Mouse (Mus musculus): ENCODE data around the gene Pdpr. TPM values are rescaled to one million over a fixed set of nuclear protein-coding genes. Genes with fewer than 3 reads are reported as not detected.
"Not testable (repeated sequence)": the region's sequence is repeated elsewhere in the genome, so short reads cannot be mapped to it uniquely, and the experiment has no call there.

The Pdpr gene
- polyA plus RNA-seq, 1 experiment from 2014 or later: 10.4 TPM

DNA sequence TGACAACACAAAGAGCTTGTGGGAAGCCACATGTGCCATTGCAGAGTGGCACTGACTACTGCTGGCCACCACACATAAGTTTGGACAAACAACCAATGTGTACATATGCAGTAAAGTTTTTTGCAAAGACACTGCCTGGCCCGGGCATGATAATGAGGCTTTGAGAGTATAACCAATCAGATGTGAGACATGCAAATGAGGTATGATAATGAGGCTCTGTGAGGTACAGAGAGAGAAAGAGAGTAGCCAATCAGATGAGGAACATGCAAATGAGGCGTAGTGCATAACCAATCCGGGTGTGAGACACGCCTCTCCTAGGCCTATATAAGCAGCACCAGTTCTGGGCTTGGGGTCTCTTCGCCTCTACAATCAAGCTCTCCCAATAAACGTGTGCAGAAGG, 2.1 kb upstream of the Pdpr start, which contains the start of gene Clec18a:
Gene Clec18a, minus strand, starts transcription at position 101 of the 400 bp plus-strand sequence.
- 90% methylated on average over 6 of the region's 6 CpGs for WGBS
- not testable (repeated sequence) for H3K4me2 ChIP-seq (replicated peaks); H3K36me3 ChIP-seq; H3K9ac ChIP-seq (replicated peaks); ATAC-seq; H3K9me3 ChIP-seq; H3K4me3 ChIP-seq (replicated peaks); H3K27ac ChIP-seq; H3K27me3 ChIP-seq
- peaks cover 14% of the 10 kb centered on the region for H3K4me1 ChIP-seq (replicated peaks)

DNA sequence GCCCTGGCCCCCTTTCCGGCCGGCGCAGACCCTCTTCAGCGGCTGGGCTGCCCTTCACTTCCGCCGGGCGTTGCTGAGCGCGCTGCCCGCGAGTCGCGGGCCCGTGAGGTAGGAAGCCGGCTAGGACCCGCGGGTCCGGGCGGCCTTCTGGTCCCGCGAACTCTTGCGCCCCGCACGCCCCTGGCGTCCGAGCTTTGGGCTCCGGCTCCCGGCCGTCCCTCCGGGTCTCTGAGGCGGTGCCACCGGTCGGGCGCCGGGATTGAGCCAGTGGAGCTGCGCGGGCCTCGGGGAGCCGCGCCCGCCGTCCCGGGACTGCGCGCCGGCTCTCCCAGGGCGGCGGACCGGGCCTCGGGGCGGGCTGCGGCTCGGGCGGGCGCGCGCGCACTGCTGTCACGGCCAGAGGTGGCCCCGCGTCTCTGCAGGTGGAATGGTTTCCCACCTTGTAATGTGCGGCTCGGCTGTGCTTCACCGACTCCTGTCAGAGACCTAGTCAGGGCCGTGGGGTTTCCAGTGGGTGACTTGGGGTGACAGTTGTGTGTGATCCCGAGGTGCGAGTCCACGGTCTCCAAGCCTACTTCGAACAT, 381 bp downstream of the Pdpr start:
- under 1% methylated on average over 59 of the region's 69 CpGs for WGBS
- H3K9me3 ChIP-seq, H3K27me3 ChIP-seq, H3K36me3 ChIP-seq: not testable (repeated sequence)
- ATAC-seq: peak; percentile 96
- Histone ChIP-seq H3K4me3 (replicated peaks) (peak overlapping the region; percentile 66), H3K4me2 (replicated peaks) (peak overlapping the region; percentile 83), H3K27ac (peak overlapping the region; percentile 53; the same call in 1 of the 2 replicates), H3K9ac (replicated peaks) (peak overlapping the region; percentile 77), H3K4me1 (replicated peaks) (peaks cover 14% of the 10 kb centered on the region)

DNA sequence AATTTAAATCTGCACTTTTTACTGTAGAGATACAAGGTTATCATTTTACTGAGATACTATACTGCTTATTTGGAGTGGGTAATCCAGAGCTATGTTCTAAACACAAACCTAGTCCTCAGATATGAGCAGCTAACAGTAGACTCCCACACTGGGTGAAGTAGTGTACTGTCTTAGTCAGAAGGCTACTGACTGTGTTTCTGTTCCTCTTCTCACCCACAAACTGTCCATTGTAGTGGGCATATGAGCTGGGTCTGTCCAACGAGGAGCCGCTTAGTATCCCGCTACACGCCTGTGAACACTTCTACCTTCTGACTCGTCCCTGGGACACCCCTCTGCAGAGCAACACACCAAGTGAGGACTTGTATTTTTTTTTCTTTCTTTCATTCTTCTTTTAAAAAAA, 20.5 kb downstream of the Pdpr start:
- Histone ChIP-seq H3K4me3 (replicated peaks) (no peak overlapping the region), H3K27me3 (no peaks in the 10 kb centered on the region), H3K4me2 (replicated peaks) (no peak overlapping the region), H3K9me3 (no peaks in the 10 kb centered on the region), H3K9ac (replicated peaks) (no peak overlapping the region), H3K4me1 (replicated peaks) (no peaks in the 10 kb centered on the region), H3K27ac (no peak overlapping the region), H3K36me3 (peaks cover 75% of the 10 kb centered on the region)
- ATAC-seq: no peak
- 94% methylated on average over 5 of the region's 5 CpGs for WGBS

DNA sequence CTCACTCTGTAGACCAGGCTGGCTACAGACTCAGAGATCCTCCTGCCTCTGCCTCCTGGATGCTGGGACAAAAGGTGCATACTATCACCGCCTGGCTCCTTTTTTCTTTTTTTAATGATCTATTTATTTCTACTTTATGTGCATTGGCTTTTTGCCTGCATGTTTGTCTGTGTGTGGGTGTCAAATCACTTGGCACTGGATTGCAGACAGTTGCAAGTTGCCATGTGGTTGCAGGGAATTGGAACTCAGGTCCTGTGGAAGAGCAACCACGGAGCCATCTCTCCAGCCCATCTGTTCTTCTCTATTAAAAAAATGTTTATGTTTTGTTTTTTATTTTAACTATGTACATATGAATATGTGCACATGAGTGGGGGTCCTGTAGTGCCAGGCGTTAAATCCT, 25.1 kb downstream of the Pdpr start:
- no peak for ATAC-seq
- no peaks in the 10 kb centered on the region for H3K9me3 ChIP-seq
- H3K4me1 ChIP-seq (replicated peaks): no peaks in the 10 kb centered on the region
- H3K4me2 ChIP-seq (replicated peaks): no peak overlapping the region
- H3K4me3 ChIP-seq (replicated peaks): no peak overlapping the region
- no peak overlapping the region for H3K9ac ChIP-seq (replicated peaks)
- no peaks in the 10 kb centered on the region for H3K27me3 ChIP-seq
- H3K27ac ChIP-seq: no peak overlapping the region
- 96% methylated on average over 3 of the region's 3 CpGs for WGBS
- peaks cover 98% of the 10 kb centered on the region for H3K36me3 ChIP-seq

DNA sequence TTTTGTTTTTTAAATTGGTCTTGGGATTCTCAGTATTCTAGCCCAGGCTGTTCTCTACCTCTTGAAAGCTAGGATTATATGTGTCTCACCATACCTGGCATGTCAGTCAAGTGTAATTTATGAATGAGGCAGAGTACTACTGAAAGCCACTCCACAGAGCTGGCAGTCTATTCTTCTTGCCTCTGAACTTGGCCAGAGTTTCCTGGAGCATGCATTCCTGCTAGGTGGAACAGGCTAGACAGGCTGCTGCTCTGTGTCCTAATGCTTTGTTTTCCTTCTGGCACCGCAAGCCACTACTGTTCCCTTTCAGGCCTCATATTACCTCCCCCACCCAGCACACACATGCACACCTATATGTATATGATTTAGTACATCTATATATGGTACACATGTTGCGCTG, 36.3 kb downstream of the Pdpr start:
- ATAC-seq: no peak
- Histone ChIP-seq H3K27ac (no peak overlapping the region), H3K27me3 (no peaks in the 10 kb centered on the region), H3K9ac (replicated peaks) (no peak overlapping the region), H3K9me3 (no peaks in the 10 kb centered on the region), H3K36me3 (peaks cover 83% of the 10 kb centered on the region), H3K4me2 (replicated peaks) (no peak overlapping the region), H3K4me3 (replicated peaks) (no peak overlapping the region), H3K4me1 (replicated peaks) (no peaks in the 10 kb centered on the region)
- 94% methylated on average over 2 of the region's 2 CpGs for WGBS

DNA sequence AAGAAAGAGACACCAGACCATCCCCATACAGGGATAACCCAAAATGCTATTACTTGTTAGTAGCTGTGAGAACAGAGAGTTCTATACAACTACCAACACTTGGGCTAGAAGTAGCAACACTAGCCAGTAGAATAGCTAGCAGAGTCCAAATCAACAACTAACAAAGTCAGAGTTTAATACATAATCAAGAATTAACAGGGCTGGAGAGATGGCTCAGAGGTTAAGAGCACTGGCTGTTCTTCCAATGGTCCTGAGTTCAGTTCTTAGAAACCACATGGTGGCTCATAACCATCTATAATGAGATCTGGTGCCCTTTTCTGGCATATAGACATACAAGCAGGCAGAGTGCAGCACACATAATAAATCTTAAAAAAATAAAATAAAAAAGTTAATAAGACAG, 48.1 kb downstream of the Pdpr start:
- no peak overlapping the region for H3K4me3 ChIP-seq (replicated peaks)
- no peak overlapping the region for H3K4me2 ChIP-seq (replicated peaks)
- peaks cover 19% of the 10 kb centered on the region for H3K36me3 ChIP-seq
- H3K27me3 ChIP-seq: no peaks in the 10 kb centered on the region
- no peaks in the 10 kb centered on the region for H3K9me3 ChIP-seq
- no peak for ATAC-seq
- H3K9ac ChIP-seq (replicated peaks): no peak overlapping the region
- no peak overlapping the region for H3K27ac ChIP-seq
- H3K4me1 ChIP-seq (replicated peaks): peaks cover 16% of the 10 kb centered on the region

DNA sequence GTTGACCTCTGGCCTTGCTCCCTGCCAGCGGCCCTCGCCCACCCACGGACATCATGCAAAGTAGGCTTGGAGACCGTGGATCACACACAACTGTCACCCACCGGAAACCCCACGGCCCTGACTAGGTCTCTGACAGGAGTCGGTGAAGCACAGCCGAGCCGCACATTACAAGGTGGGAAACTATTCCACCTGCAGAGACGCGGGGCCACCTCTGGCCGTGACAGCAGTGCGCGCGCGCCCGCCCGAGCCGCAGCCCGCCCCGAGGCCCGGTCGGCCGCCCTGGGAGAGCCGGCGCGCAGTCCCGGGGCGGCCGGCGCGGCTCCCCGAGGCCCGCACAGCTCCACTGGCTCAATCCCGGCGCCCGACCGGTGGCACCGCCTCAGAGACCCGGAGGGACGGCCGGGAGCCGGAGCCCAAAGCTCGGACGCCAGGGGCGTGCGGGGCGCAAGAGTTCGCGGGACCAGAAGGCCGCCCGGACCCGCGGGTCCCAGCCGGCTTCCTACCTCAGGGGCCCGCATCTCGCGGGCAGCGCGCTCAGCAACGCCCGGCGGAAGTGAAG, 50.5 kb downstream of the Pdpr start:
- H3K27me3 ChIP-seq, H3K9me3 ChIP-seq, H3K36me3 ChIP-seq, ATAC-seq: not testable (repeated sequence)
- Histone ChIP-seq H3K4me1 (replicated peaks) (peaks cover 16% of the 10 kb centered on the region), H3K4me3 (replicated peaks) (peak overlapping the region; percentile 69), H3K27ac (peak overlapping the region; percentile 30; the same call in 1 of the 2 replicates), H3K4me2 (replicated peaks) (peak overlapping the region; percentile 84), H3K9ac (replicated peaks) (peak overlapping the region; percentile 76)
- under 1% methylated on average over 51 of the region's 63 CpGs for WGBS

DNA sequence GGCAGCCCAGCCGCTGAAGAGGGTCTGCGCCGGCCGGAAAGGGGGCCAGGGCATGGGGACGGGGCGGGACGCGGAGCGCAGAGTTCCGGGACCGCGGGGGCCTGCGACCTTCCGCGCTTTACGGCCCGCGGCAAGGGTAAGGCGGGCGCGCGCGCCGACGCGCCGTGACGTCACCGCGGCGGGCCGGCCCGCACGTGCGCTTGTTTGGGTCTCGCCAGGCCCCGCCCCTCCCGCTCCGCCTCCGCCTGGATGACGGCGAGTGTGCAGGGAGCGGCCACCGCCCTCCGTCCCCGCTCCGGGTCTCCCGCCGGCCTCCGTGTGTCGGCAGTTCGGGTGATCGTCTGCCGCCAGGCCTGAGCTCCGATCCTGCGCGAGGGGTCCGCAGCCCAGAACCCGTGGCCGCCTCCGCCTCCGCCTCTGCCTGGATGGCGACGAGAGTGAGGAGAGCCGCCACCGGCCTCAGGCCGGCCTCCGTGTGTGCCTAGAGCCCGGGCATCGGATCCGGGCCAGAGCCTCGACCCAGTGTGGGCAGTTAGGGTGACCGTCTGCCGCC, 51.1 kb downstream of the Pdpr start:
- not testable (repeated sequence) for H3K27me3 ChIP-seq, H3K36me3 ChIP-seq, H3K9me3 ChIP-seq
- Histone ChIP-seq H3K4me1 (replicated peaks) (peaks cover 16% of the 10 kb centered on the region), H3K4me2 (replicated peaks) (peak overlapping the region; percentile 84), H3K4me3 (replicated peaks) (peak overlapping the region; percentile 69), H3K9ac (replicated peaks) (peak overlapping the region; percentile 77), H3K27ac (peak overlapping the region; percentile 56; the same call in 1 of the 2 replicates)
- under 1% methylated on average over 71 of the region's 74 CpGs for WGBS
- peak; percentile 96 for ATAC-seq

DNA sequence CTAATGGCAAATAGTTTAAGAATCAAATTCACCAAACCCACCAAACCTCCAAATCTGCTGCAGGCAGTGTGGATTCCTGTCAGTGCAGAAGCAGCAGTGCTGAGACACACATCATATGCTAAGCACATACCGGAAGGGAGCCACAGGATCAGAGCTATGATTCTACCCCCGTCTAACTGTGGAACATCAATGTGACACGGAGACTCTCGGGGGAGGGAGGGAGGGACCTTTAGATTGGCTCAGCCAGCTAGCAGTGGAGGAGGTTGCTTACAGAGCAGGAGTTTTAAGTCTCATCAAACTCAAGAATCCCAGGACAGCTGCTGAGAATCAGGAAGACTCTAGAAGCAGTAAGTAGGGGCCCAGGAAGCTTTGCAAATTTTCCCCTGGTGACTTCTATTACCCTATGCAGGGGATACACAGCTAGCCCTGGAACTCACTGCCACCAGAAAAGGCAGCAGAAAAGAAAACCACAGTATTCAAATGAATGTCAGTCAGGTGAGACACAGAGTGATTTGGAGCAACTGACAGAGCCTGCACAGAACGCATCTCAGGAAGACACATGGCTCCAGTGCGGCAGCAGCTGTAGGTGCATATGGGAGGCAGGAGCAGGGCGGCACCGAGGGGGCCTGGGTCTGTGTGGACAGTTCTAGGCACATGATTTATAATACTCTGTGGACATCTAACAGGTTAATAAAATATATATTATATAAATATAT, 61.4 kb downstream of the Pdpr start:
- Histone ChIP-seq H3K4me3 (replicated peaks) (no peak overlapping the region), H3K9me3 (no peaks in the 10 kb centered on the region), H3K27me3 (no peaks in the 10 kb centered on the region), H3K4me2 (replicated peaks) (no peak overlapping the region), H3K36me3 (peaks cover 85% of the 10 kb centered on the region), H3K27ac (no peak overlapping the region), H3K4me1 (replicated peaks) (no peaks in the 10 kb centered on the region), H3K9ac (replicated peaks) (no peak overlapping the region)
- WGBS: 89% methylated on average over 8 of the region's 8 CpGs
- no peak for ATAC-seq

DNA sequence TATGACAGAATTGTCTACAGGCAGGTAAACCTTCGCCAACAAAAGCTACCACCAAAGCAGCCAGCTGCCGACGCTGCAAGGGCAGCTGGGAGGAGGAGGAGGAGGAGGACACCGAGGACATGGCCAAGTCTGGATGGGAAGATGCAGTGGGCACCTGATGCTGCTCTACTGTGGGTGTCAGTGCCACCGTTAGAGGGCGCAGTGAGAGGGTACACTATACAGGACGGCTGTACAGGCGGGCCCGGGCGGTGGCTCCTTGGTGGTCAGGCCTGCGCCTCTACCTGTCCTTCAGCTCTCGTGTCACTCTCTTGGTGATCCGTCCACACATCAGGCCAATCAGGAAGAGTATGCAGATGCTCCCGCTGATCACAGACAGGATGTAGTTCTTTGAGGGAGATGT, 63.2 kb downstream of the Pdpr start:
- no peak overlapping the region for H3K4me3 ChIP-seq (replicated peaks)
- no peaks in the 10 kb centered on the region for H3K27me3 ChIP-seq
- H3K27ac ChIP-seq: no peak overlapping the region
- ATAC-seq: 0 out of 2 replicates have a peak, but pooled peaks have one; percentile 43
- 49% methylated on average over 14 of the region's 14 CpGs for WGBS
- no peak overlapping the region for H3K4me2 ChIP-seq (replicated peaks)
- H3K4me1 ChIP-seq (replicated peaks): no peaks in the 10 kb centered on the region
- H3K9me3 ChIP-seq: no peaks in the 10 kb centered on the region
- H3K9ac ChIP-seq (replicated peaks): no peak overlapping the region
- H3K36me3 ChIP-seq: peaks cover 97% of the 10 kb centered on the region

DNA sequence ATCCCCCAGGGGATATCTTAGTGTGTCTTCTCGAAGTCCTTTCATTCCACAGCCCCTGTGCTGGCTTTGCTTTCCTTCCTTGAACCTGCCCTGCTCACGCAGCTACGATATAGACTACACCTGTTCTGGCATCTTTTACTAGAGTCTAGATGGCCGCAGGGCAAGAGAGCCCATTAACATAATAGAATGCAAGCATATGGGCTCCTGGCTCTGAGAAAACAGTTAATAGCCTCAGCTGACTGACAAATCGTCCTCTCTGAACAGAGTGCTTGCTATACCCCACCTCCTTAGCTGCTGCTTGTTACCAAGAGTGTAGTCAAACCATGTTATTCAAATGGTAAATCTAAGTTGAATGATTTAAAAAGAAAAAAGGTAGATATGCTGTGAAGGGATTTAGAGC, 77.2 kb downstream of the Pdpr start:
- H3K9ac ChIP-seq (replicated peaks): no peak overlapping the region
- no peak overlapping the region for H3K4me3 ChIP-seq (replicated peaks)
- no peaks in the 10 kb centered on the region for H3K4me1 ChIP-seq (replicated peaks)
- H3K27me3 ChIP-seq: no peaks in the 10 kb centered on the region
- no peaks in the 10 kb centered on the region for H3K9me3 ChIP-seq
- ATAC-seq: no peak
- peaks cover 91% of the 10 kb centered on the region for H3K36me3 ChIP-seq
- no peak overlapping the region for H3K4me2 ChIP-seq (replicated peaks)
- no peak overlapping the region for H3K27ac ChIP-seq
- 86% methylated on average over 5 of the region's 5 CpGs for WGBS

DNA sequence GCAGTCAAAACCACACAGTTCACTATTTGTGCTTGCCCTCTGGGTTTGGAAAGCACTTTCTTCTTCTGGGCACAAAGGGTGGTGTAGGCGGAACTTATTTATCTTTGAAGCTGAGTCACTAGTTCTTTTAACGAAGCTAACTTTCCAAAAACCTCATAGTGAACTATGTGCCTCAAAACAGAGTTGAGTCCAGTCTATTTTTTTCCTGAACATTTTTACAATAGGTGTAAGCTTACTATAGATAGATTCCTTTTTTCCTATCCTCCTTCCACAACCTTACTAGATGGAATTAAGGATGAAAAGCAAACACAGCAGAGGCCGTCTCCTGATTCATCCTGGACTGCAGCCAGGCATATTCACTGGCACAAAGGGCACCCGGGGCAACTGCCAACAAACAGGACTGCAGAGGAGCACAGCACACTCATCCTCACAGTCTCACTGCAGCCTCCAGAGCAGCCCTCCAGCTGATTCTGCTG, 91.1 kb downstream of the Pdpr start:
- H3K4me1 ChIP-seq (replicated peaks): no peaks in the 10 kb centered on the region
- no peak overlapping the region for H3K4me3 ChIP-seq (replicated peaks)
- H3K36me3 ChIP-seq: peaks cover 61% of the 10 kb centered on the region
- no peak overlapping the region; the same call in 1 of the 2 replicates for H3K27ac ChIP-seq
- H3K9me3 ChIP-seq: no peaks in the 10 kb centered on the region
- no peak overlapping the region for H3K4me2 ChIP-seq (replicated peaks)
- WGBS: 73% methylated on average over 4 of the region's 4 CpGs
- no peak for ATAC-seq
- no peaks in the 10 kb centered on the region for H3K27me3 ChIP-seq
- H3K9ac ChIP-seq (replicated peaks): no peak overlapping the region
